Mouse (Mus musculus): Measurements from ENCODE around the gene Mbnl2. TPM values are rescaled to one million over a fixed set of nuclear protein-coding genes. Genes with fewer than 3 reads are reported as not detected.

Mbnl2 gene
- polyA plus RNA-seq, 1 experiment from 2014 or later = 28.9 TPM

DNA sequence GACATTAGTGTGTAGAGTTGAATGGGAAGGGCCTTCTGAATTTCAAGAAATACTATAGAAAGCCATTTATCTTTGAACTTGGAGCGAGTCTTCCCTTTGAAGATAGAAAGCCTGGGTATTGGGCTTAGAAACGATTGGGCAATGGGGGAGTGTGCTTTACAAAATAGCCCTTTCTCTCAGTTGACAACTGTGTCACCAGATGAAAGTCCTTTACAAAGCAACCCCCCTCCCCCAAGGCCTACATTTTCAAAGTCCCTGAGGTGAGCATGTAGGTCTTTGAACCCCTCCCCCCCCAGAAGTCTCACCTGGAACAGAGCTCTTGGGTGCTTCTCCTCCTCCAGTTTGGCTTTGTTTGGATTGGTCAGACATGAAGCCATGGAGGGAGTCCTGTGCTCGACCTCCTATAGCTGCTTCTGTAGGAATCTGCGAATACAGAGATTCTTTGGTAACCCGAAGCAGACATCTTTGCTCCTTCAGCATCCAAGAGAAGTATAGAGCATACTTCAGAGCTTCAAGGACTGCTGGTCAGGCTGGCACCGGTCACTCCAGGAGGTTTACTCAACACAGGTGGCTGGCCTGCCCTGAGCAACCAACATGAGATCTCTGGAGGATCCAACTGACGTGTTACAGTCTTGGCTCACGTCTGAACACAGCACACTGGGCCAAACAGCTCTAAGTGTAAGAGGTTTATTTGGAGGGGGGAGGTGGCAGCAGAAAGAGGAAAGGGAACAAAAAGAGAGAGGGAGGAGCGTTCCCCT is 43.7 kb downstream of the Mbnl2 start:
- no peaks in the 10 kb centered on the region for H3K36me3 ChIP-seq
- H3K9me3 ChIP-seq (replicated peaks) = no peaks in the 10 kb centered on the region
- H3K4me2 ChIP-seq = no peak overlapping the region
- no peak overlapping the region for H3K27ac ChIP-seq (replicated peaks)
- H3K9ac ChIP-seq (replicated peaks) = no peak overlapping the region
- ATAC-seq (ENCODE audit: low FRiP score) = no peak
- WGBS = 77% methylated on average over 9 of the region's 9 CpGs
- H3K4me3 ChIP-seq (replicated peaks) = no peak overlapping the region
- no peaks in the 10 kb centered on the region for H3K27me3 ChIP-seq (replicated peaks)
- H3K4me1 ChIP-seq = peaks cover 3% of the 10 kb centered on the region; the same call in 1 of the 2 replicates

DNA sequence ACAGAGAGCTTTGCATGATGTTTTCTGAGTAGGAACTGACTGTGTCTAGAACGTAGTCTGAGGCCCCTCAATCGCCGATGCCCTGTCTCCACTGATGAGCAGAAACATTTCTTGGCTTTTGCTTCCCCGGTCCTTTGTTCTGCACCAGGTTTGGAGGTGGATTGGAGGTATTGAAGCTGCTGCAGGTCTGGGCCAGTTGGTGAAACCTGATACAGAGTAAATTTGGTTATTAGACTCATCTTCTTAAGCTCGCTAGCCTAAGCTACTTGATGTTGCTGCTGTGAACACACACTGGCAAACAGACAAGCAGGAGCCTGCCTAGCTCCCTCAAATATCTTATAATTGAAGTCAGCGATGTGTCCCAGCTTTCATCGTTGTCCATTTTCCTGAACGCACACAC is 46.6 kb downstream of the Mbnl2 start:
- WGBS = 95% methylated on average over 8 of the region's 8 CpGs
- no peak overlapping the region for H3K4me3 ChIP-seq (replicated peaks)
- H3K4me1 ChIP-seq = peaks cover 3% of the 10 kb centered on the region; the same call in 1 of the 2 replicates
- H3K9ac ChIP-seq (replicated peaks) = no peak overlapping the region
- H3K27ac ChIP-seq (replicated peaks) = no peak overlapping the region
- H3K4me2 ChIP-seq = no peak overlapping the region
- no peak for ATAC-seq (ENCODE audit: low FRiP score)
- no peaks in the 10 kb centered on the region for H3K27me3 ChIP-seq (replicated peaks)
- H3K9me3 ChIP-seq (replicated peaks) = no peaks in the 10 kb centered on the region
- H3K36me3 ChIP-seq = no peaks in the 10 kb centered on the region

DNA sequence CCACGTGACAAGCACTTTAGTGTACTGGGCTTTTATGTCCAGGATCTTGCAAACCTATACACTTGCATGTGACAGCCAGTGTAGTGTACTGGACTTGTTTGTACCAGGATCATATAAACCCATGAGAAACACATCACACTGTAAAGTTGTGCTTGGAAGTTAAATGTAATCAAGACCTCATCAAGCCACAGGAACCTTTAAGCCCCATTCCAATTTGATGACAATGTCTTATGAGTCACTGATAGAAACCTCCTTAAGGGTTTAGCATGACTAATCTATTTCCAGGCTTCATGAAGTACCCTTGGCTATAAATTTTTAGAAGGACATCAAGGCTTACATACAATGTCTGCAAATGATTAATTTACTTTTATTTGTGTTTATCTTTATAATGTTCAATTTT is 47.6 kb downstream of the Mbnl2 start:
- Histone ChIP-seq H3K27me3 (replicated peaks) (no peaks in the 10 kb centered on the region), H3K4me2 (no peak overlapping the region), H3K9me3 (replicated peaks) (no peaks in the 10 kb centered on the region), H3K36me3 (no peaks in the 10 kb centered on the region), H3K9ac (replicated peaks) (no peak overlapping the region), H3K27ac (replicated peaks) (no peak overlapping the region), H3K4me1 (peaks cover 3% of the 10 kb centered on the region; the same call in 1 of the 2 replicates), H3K4me3 (replicated peaks) (no peak overlapping the region)
- 91% methylated on average over 1 of the region's 1 CpGs for WGBS
- no peak for ATAC-seq (ENCODE audit: low FRiP score)

DNA sequence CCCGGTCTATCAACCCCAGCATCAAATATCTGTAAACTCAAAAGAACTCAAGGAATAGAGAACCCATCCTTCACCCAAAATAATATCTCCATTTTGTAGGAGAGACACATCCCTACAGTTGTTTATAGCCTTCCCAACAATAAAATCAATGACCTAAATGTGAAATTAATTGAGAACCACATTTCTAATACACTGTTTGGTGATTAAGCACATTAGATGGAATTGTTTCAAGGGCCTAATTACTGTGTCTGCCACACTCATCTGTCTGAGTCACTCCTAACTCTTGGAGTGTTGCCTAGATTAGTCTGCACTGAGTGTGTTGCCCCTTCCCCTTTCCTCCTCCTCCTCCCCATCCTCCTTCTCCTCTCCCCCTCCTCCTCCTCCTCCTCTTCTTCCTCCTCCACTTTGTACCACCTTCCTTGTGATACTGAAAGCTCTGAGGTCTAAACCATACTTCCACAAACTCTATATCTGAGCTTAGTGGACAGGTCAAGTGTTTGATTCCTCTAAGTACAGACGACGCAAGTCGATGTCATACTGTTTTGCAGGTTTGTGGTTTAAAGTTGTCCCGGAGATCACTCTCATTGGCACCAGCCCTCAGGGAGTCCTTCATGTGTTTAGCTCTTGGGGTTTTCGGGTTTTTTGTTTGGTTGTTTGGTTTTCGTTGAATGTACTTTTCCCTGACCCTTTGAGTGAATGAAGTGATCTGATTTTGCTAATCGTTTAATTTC is 48.8 kb downstream of the Mbnl2 start:
- no peak overlapping the region for H3K9ac ChIP-seq (replicated peaks)
- no peaks in the 10 kb centered on the region for H3K4me1 ChIP-seq
- H3K27ac ChIP-seq (replicated peaks) = no peak overlapping the region
- no peaks in the 10 kb centered on the region for H3K36me3 ChIP-seq
- 88% methylated on average over 8 of the region's 8 CpGs for WGBS
- no peak for ATAC-seq (ENCODE audit: low FRiP score)
- H3K4me3 ChIP-seq (replicated peaks) = no peak overlapping the region
- no peaks in the 10 kb centered on the region for H3K9me3 ChIP-seq (replicated peaks)
- H3K4me2 ChIP-seq = no peak overlapping the region
- H3K27me3 ChIP-seq (replicated peaks) = no peaks in the 10 kb centered on the region

DNA sequence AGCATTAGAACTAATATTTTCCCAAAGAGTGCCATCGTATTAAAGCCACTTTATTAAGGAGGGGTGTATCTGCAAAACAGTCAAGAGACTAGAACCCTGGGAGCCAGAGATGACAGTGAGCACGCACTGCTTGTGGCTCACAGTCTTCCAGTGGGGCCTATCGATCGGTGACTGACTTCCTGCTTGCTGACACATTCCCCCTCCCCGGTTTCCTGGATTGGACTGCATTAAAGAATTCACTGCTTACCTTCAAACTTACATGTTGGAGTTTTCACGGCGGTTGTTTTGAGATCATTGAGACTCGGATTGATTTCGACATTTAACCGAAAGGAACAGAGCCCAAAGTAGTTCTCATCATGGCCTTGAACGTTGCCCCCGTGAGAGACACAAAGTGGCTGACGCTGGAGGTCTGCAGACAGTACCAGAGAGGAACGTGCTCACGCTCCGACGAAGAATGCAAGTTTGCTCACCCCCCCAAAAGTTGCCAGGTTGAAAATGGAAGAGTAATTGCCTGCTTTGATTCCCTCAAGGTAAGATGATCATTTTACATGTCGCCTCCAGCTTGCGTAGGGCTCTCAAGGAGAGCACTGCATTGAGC is 49.5 kb downstream of the Mbnl2 start:
- H3K9ac ChIP-seq (replicated peaks) = no peak overlapping the region
- WGBS = 93% methylated on average over 19 of the region's 19 CpGs
- ATAC-seq (ENCODE audit: low FRiP score) = no peak
- H3K4me1 ChIP-seq = no peaks in the 10 kb centered on the region
- H3K36me3 ChIP-seq = no peaks in the 10 kb centered on the region
- H3K27me3 ChIP-seq (replicated peaks) = no peaks in the 10 kb centered on the region
- H3K4me2 ChIP-seq = no peak overlapping the region
- H3K27ac ChIP-seq (replicated peaks) = no peak overlapping the region
- no peak overlapping the region for H3K4me3 ChIP-seq (replicated peaks)
- H3K9me3 ChIP-seq (replicated peaks) = no peaks in the 10 kb centered on the region

DNA sequence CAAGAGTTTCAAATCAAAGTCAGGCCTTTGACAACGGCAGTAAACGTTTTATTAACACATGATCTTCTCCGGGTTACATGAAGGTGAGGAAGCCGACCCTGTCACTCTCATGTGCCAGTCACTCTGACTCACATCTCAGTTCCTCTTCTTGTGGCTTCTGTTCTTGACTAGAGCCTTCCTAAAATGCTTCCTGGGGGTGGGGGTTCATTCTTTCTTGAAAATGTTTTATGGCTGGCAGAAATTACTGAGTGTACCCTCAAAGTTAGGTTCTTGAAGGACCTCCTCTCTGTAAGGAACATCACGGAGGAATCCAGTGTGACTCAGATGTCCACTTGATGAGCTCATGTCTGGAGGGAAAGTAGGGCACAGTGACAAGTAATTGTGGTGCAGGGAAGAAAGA is 50.2 kb downstream of the Mbnl2 start:
- Histone ChIP-seq H3K36me3 (no peaks in the 10 kb centered on the region), H3K4me1 (0 out of 2 replicates have a peak, but pooled peaks cover 6% of the 10 kb centered on the region), H3K4me3 (replicated peaks) (no peak overlapping the region), H3K9ac (replicated peaks) (no peak overlapping the region), H3K27ac (replicated peaks) (no peak overlapping the region), H3K4me2 (no peak overlapping the region), H3K27me3 (replicated peaks) (no peaks in the 10 kb centered on the region), H3K9me3 (replicated peaks) (no peaks in the 10 kb centered on the region)
- 89% methylated on average over 5 of the region's 5 CpGs for WGBS
- no peak for ATAC-seq (ENCODE audit: low FRiP score)

DNA sequence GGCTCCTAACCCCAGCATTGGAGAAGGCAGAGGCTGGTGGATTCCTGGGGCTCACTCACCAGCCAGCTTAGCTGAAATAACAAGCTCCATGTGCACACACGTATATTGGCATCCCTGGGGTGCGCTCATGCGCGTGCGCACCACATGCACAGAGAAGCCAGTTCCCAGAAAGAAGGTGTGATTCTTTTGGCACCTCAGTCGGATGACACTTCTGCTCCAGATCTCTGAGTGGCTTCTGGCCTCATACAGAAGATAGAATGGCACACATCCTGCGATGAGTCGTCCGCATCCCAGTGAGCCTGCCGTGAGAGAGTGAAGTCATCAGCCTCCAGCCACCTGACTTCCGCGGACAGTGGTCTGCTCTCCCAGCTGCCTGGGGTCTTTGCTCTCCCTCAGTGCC is 55.0 kb downstream of the Mbnl2 start:
- 0 out of 2 replicates have a peak, but pooled peaks cover 7% of the 10 kb centered on the region for H3K4me1 ChIP-seq
- no peak overlapping the region for H3K9ac ChIP-seq (replicated peaks)
- no peak overlapping the region for H3K4me2 ChIP-seq
- H3K27me3 ChIP-seq (replicated peaks) = no peaks in the 10 kb centered on the region
- no peaks in the 10 kb centered on the region for H3K36me3 ChIP-seq
- 62% methylated on average over 12 of the region's 12 CpGs for WGBS
- no peak for ATAC-seq (ENCODE audit: low FRiP score)
- H3K4me3 ChIP-seq (replicated peaks) = no peak overlapping the region
- no peak overlapping the region for H3K27ac ChIP-seq (replicated peaks)
- H3K9me3 ChIP-seq (replicated peaks) = no peaks in the 10 kb centered on the region

DNA sequence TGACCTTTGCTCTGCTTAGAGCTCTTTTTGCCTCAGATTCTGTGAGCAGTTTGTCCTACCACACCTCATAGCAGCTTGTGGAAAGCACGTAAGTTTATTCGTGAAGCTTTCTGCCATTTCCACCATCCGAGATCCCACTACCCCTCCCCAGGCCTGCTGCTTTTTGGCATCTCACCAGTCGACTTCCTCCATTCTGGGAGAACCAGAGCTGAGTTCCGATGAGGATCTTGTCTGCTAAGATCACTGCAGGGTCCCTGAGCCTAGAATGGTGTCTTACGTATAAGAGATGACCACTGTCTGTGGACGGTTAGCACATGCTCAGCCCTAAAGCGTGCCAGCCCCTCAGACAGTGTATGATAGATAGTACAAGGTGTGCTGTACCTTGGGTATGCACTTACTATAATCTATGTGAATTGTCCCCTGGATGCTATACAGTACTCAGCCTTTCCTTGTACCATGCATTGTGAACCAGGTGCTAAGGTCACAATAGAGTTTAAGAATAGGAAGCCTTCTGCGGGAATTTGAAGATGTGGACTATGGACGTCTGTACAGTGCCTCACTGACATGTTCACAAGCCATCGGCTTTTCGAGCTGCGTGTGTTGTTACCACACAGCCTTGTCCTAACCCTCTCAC is 55.5 kb downstream of the Mbnl2 start:
- H3K4me1 ChIP-seq = peaks cover 9% of the 10 kb centered on the region; the same call in 1 of the 2 replicates
- H3K9me3 ChIP-seq (replicated peaks) = no peaks in the 10 kb centered on the region
- no peak for ATAC-seq (ENCODE audit: low FRiP score)
- H3K4me2 ChIP-seq = no peak overlapping the region
- H3K27ac ChIP-seq (replicated peaks) = no peak overlapping the region
- H3K27me3 ChIP-seq (replicated peaks) = no peaks in the 10 kb centered on the region
- H3K9ac ChIP-seq (replicated peaks) = no peak overlapping the region
- no peaks in the 10 kb centered on the region for H3K36me3 ChIP-seq
- H3K4me3 ChIP-seq (replicated peaks) = no peak overlapping the region
- WGBS = 88% methylated on average over 13 of the region's 13 CpGs

DNA sequence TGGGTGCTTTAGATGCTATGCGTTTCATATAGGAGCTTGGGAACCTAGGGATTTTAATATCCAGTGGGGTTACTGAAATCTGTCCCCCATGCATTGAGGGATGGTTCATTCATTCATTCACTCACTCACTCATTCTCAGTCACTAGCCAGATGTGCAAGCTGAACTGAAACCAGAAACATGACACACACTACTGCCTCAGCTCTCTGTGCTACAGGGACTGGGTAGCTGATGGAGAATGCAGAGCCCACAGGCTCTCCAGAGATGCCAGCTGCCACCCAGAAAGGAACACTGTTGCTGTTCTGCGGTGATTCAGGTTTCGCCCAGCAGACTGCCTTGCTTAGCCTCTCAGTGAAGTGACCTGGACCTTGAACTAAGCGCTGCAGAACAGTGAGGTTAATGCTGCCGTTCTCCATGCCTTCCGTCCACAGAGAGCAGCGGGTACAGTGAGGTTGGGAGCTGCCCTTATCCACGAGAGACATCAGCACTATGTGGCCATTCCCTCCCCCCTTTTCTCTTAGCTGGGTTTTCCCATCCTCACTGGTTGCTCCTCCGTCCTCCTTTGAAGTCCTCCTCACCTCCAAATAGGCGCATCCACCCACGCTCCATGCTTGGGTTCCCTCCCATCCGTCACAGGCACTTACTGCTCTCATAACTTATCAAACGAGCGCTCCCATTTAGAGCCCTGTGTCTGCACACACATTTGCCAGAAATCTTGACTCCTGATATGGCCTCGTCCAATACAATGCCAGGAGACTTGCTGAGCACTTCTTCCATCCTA is 58.2 kb downstream of the Mbnl2 start:
- Histone ChIP-seq H3K4me2 (no peak overlapping the region), H3K4me3 (replicated peaks) (no peak overlapping the region), H3K27me3 (replicated peaks) (no peaks in the 10 kb centered on the region), H3K27ac (replicated peaks) (no peak overlapping the region), H3K36me3 (no peaks in the 10 kb centered on the region), H3K9me3 (replicated peaks) (no peaks in the 10 kb centered on the region), H3K9ac (replicated peaks) (no peak overlapping the region), H3K4me1 (peaks cover 30% of the 10 kb centered on the region)
- ATAC-seq (ENCODE audit: low FRiP score) = no peak
- 87% methylated on average over 15 of the region's 15 CpGs for WGBS

DNA sequence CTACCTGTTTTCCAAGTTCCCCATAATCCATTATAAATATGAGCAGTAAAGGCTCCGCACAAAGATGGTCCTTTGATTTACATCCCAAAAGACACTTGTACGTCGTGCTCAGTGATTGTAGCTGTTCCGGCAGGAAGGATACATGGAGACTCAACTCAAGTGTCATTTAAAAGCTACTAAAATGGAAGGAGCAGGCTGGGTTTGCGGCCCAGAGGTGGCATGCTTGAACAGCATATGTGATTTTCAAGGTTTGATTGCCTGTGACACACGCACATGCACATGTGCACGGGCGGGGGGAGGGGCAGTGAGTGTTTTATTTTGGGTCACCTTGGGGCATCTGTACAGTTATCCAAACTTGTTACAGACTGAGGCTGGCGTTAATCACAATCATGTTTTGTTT is 59.9 kb downstream of the Mbnl2 start:
- 76% methylated on average over 9 of the region's 9 CpGs for WGBS
- no peak for ATAC-seq (ENCODE audit: low FRiP score)
- Histone ChIP-seq H3K4me3 (replicated peaks) (no peak overlapping the region), H3K9me3 (replicated peaks) (no peaks in the 10 kb centered on the region), H3K27me3 (replicated peaks) (no peaks in the 10 kb centered on the region), H3K36me3 (no peaks in the 10 kb centered on the region), H3K4me1 (peaks cover 28% of the 10 kb centered on the region), H3K9ac (replicated peaks) (no peak overlapping the region), H3K27ac (replicated peaks) (no peak overlapping the region), H3K4me2 (no peak overlapping the region)

DNA sequence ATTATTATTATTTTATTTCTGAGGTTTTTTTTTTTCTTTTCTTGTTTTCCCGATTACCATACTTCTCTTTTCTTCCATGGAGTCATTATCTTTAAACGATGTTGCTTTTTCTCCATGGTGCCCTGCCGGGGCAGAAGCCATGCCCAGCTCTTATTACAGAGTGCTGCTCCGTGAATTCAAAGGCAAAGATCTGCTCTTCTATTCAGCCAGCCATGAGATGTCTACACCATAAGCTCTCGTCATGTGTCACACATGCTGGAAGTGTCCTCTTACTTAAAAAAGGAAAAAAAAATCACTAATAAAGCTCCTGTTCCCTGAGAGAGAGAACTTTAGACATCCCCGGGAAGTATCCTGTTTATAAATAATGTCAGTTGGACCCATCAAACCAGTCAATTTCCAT is 60.4 kb downstream of the Mbnl2 start:
- Histone ChIP-seq H3K4me1 (peaks cover 23% of the 10 kb centered on the region), H3K9me3 (replicated peaks) (no peaks in the 10 kb centered on the region), H3K4me3 (replicated peaks) (no peak overlapping the region), H3K27ac (replicated peaks) (no peak overlapping the region), H3K27me3 (replicated peaks) (no peaks in the 10 kb centered on the region), H3K4me2 (no peak overlapping the region), H3K9ac (replicated peaks) (no peak overlapping the region), H3K36me3 (no peaks in the 10 kb centered on the region)
- ATAC-seq (ENCODE audit: low FRiP score) = no peak
- 75% methylated on average over 6 of the region's 6 CpGs for WGBS
